Mouse (Mus musculus) embryonic facial prominence, embryonic 12.5 days (tissue): ENCODE measurements around the gene Nacad. TPM values are rescaled to one million over a fixed set of nuclear protein-coding genes. Genes with fewer than 3 reads are reported as not detected.

Experiments used
- ATAC-seq: fragments of 200-750 bp; cut with Nextera tagmentation; 2 replicates; pipeline ENCODE4 v1.8.0; 2017; ENCODE audit not compliant: insufficient number of reproducible peaks, insufficient read depth, low FRiP score, low TSS enrichment
- H3K27ac ChIP-seq: fragments of 300-500 bp; sonication (generic); 2 replicates; pipeline ENCODE4 v1.5.1; 2016; ENCODE audit warnings: mild to moderate bottlenecking
- H3K27me3 ChIP-seq: fragments of 300-500 bp; sonication (generic); 2 replicates; pipeline ENCODE4 v1.6.1; 2016; ENCODE audit warnings: mild to moderate bottlenecking, moderate library complexity
- H3K36me3 ChIP-seq: fragments of 300-500 bp; sonication (generic); 2 replicates; pipeline ENCODE4 v1.6.1; 2016; ENCODE audit warnings: mild to moderate bottlenecking
- H3K4me1 ChIP-seq: fragments of 300-500 bp; sonication (generic); 2 replicates; pipeline ENCODE4 v1.6.1; 2016
- H3K4me2 ChIP-seq: fragments of 300-500 bp; sonication (generic); replicated peaks from 2 replicates; pipeline ENCODE4 v1.6.1; 2016; ENCODE audit warnings: mild to moderate bottlenecking, moderate library complexity
- H3K4me3 ChIP-seq: fragments of 300-500 bp; sonication (generic); 2 replicates; pipeline ENCODE4 v1.5.1; 2016; ENCODE audit warnings: mild to moderate bottlenecking
- H3K9ac ChIP-seq: fragments of 300-500 bp; sonication (generic); 2 replicates; pipeline ENCODE4 v1.6.1; 2016; ENCODE audit warnings: mild to moderate bottlenecking, moderate library complexity
- H3K9me3 ChIP-seq: fragments of 300-500 bp; sonication (generic); 2 replicates; pipeline ENCODE4 v1.6.1; 2016; ENCODE audit warnings: mild to moderate bottlenecking, moderate library complexity
- WGBS: fragments of 180-500 bp; shearing (Covaris S2); methylation state at CpG from one replicate; pipeline ENCODE4 v1.1.7; 2016; 5-methylcytosine and 5-hydroxymethylcytosine counted together
- polyA plus RNA-seq: library from polyadenylated mRNA; unstranded; fragments of >200 nt; fragmentation: Nextera tagmentation; extraction: Ambion mirVana; gene quantifications from 2 replicates; pipeline ENCODE4 v1.2.1, GENCODE M21; 2016

Gene Nacad
- polyA plus RNA-seq, 1 experiment from 2014 or later = 10.0 TPM

DNA sequence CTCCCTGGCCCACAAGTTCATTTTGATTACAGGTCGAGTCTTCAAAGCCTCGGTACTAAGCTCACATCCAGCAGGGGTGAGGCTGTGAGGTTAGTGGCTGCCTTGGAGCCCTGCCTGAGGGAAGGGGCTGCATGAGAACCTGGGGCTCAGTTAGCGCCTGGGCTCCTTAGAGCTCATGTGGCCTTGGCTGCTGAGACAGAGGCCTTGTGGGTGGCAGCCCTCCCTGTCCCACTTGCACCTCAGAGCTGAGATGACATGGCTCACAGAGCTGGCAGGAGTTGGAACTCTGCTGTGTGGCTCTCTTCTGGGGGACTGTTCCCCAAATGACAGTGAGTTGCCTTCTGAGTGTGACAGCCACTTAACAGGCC is 36.5 kb downstream of the Nacad start:
- 54% methylated on average over 3 of the region's 3 CpGs for WGBS

GRCm38 (mm10) chr11:6568584-6569409 is 37.1 kb downstream of the Nacad start:
- no peak overlapping the region for H3K4me3 ChIP-seq
- H3K9ac ChIP-seq = no peak overlapping the region
- 73% methylated on average over 11 of the region's 11 CpGs for WGBS

More for the DNA sequence above, 36.5 kb downstream of the Nacad start:
- peaks cover 35% of the 10 kb centered on the region for H3K36me3 ChIP-seq
- no peaks in the 10 kb centered on the region for H3K27me3 ChIP-seq
- no peak overlapping the region for H3K4me3 ChIP-seq
- no peak overlapping the region for H3K4me2 ChIP-seq
- H3K9me3 ChIP-seq = no peaks in the 10 kb centered on the region
- no peak overlapping the region for H3K27ac ChIP-seq
- no peak for ATAC-seq
- H3K9ac ChIP-seq = no peak overlapping the region
- H3K4me1 ChIP-seq = no peaks in the 10 kb centered on the region

GRCm38 (mm10) chr11:6567951-6568350 is 37.9 kb downstream of the Nacad start:
- H3K4me1 ChIP-seq = no peaks in the 10 kb centered on the region
- no peak for ATAC-seq
- H3K27ac ChIP-seq = no peak overlapping the region
- no peak overlapping the region for H3K9ac ChIP-seq
- WGBS = 90% methylated on average over 8 of the region's 8 CpGs
- H3K36me3 ChIP-seq = peaks cover 37% of the 10 kb centered on the region
- no peaks in the 10 kb centered on the region for H3K27me3 ChIP-seq
- no peak overlapping the region for H3K4me3 ChIP-seq
- H3K4me2 ChIP-seq = no peak overlapping the region
- H3K9me3 ChIP-seq = no peaks in the 10 kb centered on the region

More at GRCm38 (mm10) chr11:6568584-6569409, 37.1 kb downstream of the Nacad start:
- H3K27me3 ChIP-seq = no peaks in the 10 kb centered on the region
- H3K9me3 ChIP-seq = no peaks in the 10 kb centered on the region
- no peak overlapping the region for H3K4me2 ChIP-seq
- no peak for ATAC-seq
- H3K36me3 ChIP-seq = peaks cover 38% of the 10 kb centered on the region
- no peak overlapping the region for H3K27ac ChIP-seq
- no peaks in the 10 kb centered on the region for H3K4me1 ChIP-seq

- Histone ChIP-seq H3K27ac (no peak overlapping the region), H3K4me3 (no peak overlapping the region), H3K9me3 (no peaks in the 10 kb centered on the region), H3K4me1 (no peaks in the 10 kb centered on the region), H3K9ac (no peak overlapping the region), H3K4me2 (no peak overlapping the region), H3K27me3 (no peaks in the 10 kb centered on the region), H3K36me3 (peaks cover 28% of the 10 kb centered on the region)
- 88% methylated on average over 4 of the region's 4 CpGs for WGBS
- ATAC-seq = no peak
Observed at GRCm38 (mm10) chr11:6566496-6566895, 39.4 kb downstream of the Nacad start.

DNA sequence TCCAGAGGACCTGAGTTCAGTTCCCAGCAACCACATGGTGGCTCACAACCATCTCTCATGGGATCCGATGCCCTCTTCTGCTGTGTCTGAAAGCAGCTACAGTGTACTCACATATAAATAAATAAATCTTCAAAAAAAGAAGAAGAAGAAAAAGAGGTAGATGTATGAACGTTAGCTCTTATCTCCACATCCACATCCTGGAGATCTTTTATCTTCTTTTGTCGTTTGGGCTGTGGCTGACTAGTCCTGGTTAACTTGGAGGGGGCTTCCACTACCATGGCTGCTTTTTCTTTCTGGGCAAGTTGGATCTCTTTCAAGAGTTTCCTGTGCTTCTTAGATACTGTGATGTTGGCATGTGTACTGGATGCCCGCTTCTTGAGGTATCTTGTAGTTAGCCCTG is 42.7 kb downstream of the Nacad start:
- no peak for ATAC-seq
- Histone ChIP-seq H3K4me2 (no peak overlapping the region), H3K27me3 (no peaks in the 10 kb centered on the region), H3K4me3 (no peak overlapping the region), H3K9ac (no peak overlapping the region), H3K27ac (no peak overlapping the region), H3K4me1 (no peaks in the 10 kb centered on the region), H3K36me3 (peaks cover 11% of the 10 kb centered on the region), H3K9me3 (no peaks in the 10 kb centered on the region)
- WGBS = 91% methylated on average over 4 of the region's 4 CpGs

GRCm38 (mm10) chr11:6562359-6562758 is 43.5 kb downstream of the Nacad start:
- H3K4me3 ChIP-seq = no peak overlapping the region
- WGBS = 80% methylated on average over 6 of the region's 6 CpGs
- peaks cover 11% of the 10 kb centered on the region for H3K36me3 ChIP-seq
- no peak for ATAC-seq
- H3K27ac ChIP-seq = no peak overlapping the region
- H3K9me3 ChIP-seq = no peaks in the 10 kb centered on the region
- H3K4me2 ChIP-seq = no peak overlapping the region
- no peak overlapping the region for H3K9ac ChIP-seq
- H3K27me3 ChIP-seq = no peaks in the 10 kb centered on the region
- no peaks in the 10 kb centered on the region for H3K4me1 ChIP-seq

GRCm38 (mm10) chr11:6561474-6561873 is 44.4 kb downstream of the Nacad start:
- Histone ChIP-seq H3K9ac (no peak overlapping the region), H3K4me1 (no peaks in the 10 kb centered on the region), H3K36me3 (peaks cover 19% of the 10 kb centered on the region), H3K4me2 (no peak overlapping the region), H3K9me3 (no peaks in the 10 kb centered on the region), H3K4me3 (no peak overlapping the region), H3K27ac (no peak overlapping the region), H3K27me3 (no peaks in the 10 kb centered on the region)
- no peak for ATAC-seq
- WGBS = 90% methylated on average over 4 of the region's 4 CpGs

DNA sequence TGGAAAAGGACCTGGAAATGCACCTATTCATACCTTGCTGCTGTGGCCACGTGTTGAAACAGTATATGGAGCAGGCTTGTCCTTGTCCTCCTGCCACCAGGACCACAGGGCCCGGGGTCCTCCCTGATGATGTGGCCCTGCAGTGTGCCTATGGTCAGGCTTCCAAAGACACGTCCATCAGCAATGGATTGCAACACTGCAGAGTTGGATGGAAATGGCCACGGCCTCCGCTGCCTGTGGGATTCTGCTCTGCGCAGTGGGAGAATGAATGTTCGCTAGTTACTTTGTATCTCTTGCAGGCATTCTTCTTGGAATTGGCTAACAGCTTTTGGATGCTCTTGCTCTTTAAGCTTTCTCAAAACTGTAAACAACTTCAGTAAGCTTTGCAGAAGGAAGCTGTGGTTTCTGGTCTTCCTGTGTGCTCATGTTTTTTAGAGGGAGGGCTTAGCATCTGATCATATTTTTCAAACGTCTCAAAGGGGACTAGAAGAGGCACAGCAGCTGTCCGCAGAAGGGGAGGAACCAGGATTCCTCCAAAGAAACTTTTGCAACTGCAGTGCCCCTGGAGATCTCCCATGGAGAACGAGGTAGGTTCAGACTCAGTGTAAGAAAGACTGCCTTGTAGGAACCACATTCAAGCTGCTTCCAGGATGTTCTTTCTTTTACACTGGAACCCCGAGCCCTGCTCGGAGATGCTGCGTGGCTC is 45.0 kb downstream of the Nacad start:
- Histone ChIP-seq H3K36me3 (peaks cover 19% of the 10 kb centered on the region), H3K9me3 (no peaks in the 10 kb centered on the region), H3K9ac (no peak overlapping the region), H3K4me3 (no peak overlapping the region), H3K4me2 (no peak overlapping the region), H3K27ac (no peak overlapping the region), H3K4me1 (no peaks in the 10 kb centered on the region), H3K27me3 (no peaks in the 10 kb centered on the region)
- no peak for ATAC-seq
- WGBS = 88% methylated on average over 13 of the region's 13 CpGs

GRCm38 (mm10) chr11:6559996-6560395 is 45.9 kb downstream of the Nacad start:
- no peaks in the 10 kb centered on the region for H3K9me3 ChIP-seq
- H3K4me2 ChIP-seq = no peak overlapping the region
- no peak overlapping the region for H3K27ac ChIP-seq
- WGBS = 92% methylated on average over 2 of the region's 2 CpGs
- peaks cover 19% of the 10 kb centered on the region for H3K36me3 ChIP-seq
- ATAC-seq = no peak
- no peaks in the 10 kb centered on the region for H3K4me1 ChIP-seq
- H3K27me3 ChIP-seq = no peaks in the 10 kb centered on the region
- no peak overlapping the region for H3K4me3 ChIP-seq
- H3K9ac ChIP-seq = no peak overlapping the region

- WGBS = 89% methylated on average over 3 of the region's 3 CpGs
- ATAC-seq = no peak
- no peaks in the 10 kb centered on the region for H3K4me1 ChIP-seq
- no peaks in the 10 kb centered on the region for H3K27me3 ChIP-seq
- peaks cover 10% of the 10 kb centered on the region; the same call in 1 of the 2 replicates for H3K36me3 ChIP-seq
- no peak overlapping the region for H3K27ac ChIP-seq
- no peaks in the 10 kb centered on the region for H3K9me3 ChIP-seq
- no peak overlapping the region for H3K4me2 ChIP-seq
- no peak overlapping the region for H3K9ac ChIP-seq
- no peak overlapping the region for H3K4me3 ChIP-seq
Observed at GRCm38 (mm10) chr11:6558234-6558633, 47.6 kb downstream of the Nacad start.

DNA sequence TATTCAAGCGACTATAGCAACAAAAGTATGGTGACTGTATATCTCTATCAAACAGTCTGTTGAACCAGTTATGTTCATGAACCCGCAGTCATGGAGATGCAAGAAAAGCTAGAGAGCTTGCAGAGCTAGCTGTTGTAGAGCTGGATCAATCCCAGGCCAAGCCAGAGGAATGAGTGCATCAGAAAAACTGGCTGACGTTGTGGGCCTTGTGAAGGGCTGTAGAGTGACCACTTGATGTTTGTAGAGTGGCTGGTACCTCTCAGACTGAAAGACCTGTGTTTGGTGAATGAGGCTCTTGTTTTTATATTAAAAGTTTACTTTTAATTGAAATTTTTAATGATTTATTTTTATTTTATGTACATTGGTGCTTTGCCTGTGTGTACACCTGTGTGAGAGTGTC is 55.7 kb downstream of the Nacad start:
- no peaks in the 10 kb centered on the region for H3K27me3 ChIP-seq
- H3K9ac ChIP-seq = no peak overlapping the region
- peaks cover 5% of the 10 kb centered on the region; the same call in 1 of the 2 replicates for H3K4me1 ChIP-seq
- WGBS = 92% methylated on average over 3 of the region's 3 CpGs
- no peak for ATAC-seq
- H3K36me3 ChIP-seq = peaks cover 6% of the 10 kb centered on the region; the same call in 1 of the 2 replicates
- no peak overlapping the region for H3K4me2 ChIP-seq
- H3K27ac ChIP-seq = no peak overlapping the region
- H3K4me3 ChIP-seq = no peak overlapping the region
- H3K9me3 ChIP-seq = no peaks in the 10 kb centered on the region

DNA sequence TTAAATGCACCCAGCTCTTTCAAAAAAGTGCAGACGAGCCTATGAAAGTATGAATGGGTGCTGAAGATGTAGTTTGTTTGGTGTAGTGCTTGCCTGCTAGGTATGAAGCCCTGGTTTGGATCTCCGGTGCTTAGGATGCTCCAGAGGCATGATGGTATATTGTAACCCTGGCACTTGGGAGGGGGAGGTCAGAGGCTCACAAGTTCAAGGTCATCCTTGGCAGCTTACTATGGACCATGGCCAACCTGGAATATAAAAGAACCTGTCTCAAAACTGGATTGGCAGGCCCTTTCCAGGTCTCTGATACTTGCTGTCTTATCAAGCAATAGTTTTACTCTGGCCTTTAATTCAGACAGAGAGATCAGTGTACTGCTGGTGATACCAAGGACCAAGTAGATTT is 56.1 kb downstream of the Nacad start:
- Histone ChIP-seq H3K4me1 (peaks cover 5% of the 10 kb centered on the region; the same call in 1 of the 2 replicates), H3K9ac (no peak overlapping the region), H3K4me3 (no peak overlapping the region), H3K27me3 (no peaks in the 10 kb centered on the region), H3K27ac (no peak overlapping the region), H3K9me3 (no peaks in the 10 kb centered on the region), H3K36me3 (peaks cover 6% of the 10 kb centered on the region; the same call in 1 of the 2 replicates), H3K4me2 (no peak overlapping the region)
- ATAC-seq = no peak
- WGBS = 93% methylated on average over 2 of the region's 2 CpGs
